Mouse (Mus musculus): Measurements from ENCODE around the gene Ywhae. TPM values are rescaled to one million over a fixed set of nuclear protein-coding genes. Genes with fewer than 3 reads are reported as not detected.

The Ywhae gene
- total and polyA plus RNA-seq, 3 experiments = 129 to 1,436 (median 421) TPM

- Histone ChIP-seq H3K4me3 (replicated peaks in 1 of 3; ENCODE audit: low read depth in 2 of 3, low read length in 2 of 3, poor library complexity in 1 of 3) (no peak overlapping the region), H3K9me3 (replicated peaks; ENCODE audit: low read length) (peaks cover 3% of the 10 kb centered on the region), H3K36me3 (replicated peaks in 1 of 2; ENCODE audit: control insufficient read depth in 1 of 2, insufficient read depth in 1 of 2, low read length in 1 of 2) (peaks cover 56 to 91% of the 10 kb centered on the region in 2 experiments), H3K9ac (ENCODE audit: insufficient read depth, low read depth) (no peak overlapping the region), H3K4me2 (ENCODE audit: insufficient read depth, low read depth, poor library complexity, severe bottlenecking) (no peak overlapping the region), H3K4me1 (ENCODE audit: control insufficient read depth in 1 of 2, insufficient read depth in 2 of 2) (peaks cover 0 to 5% of the 10 kb centered on the region in 2 experiments; a peak in 1 of 4 replicates), H3K27me3 (replicated peaks) (no peaks in the 10 kb centered on the region), H3K27ac (ENCODE audit: insufficient read depth, low read depth) (no peak overlapping the region), H3K79me2 (replicated peaks; ENCODE audit: control insufficient read depth, extremely low read depth, insufficient read depth, poor library complexity, severe bottlenecking) (peaks cover 5% of the 10 kb centered on the region)
- TF ChIP-seq IRF4 (IDR thresholded peaks at IDR 0.05; ENCODE audit: low read depth, low read length) (no peak), ETS1 (conservative IDR thresholded peaks at IDR 0.05; ENCODE audit: low read depth, low read length) (no peak), RAD21 (IDR thresholded peaks at IDR 0.05; ENCODE audit: low read depth, low read length) (no peak)
- no peak for DNase-seq (ENCODE audit: extremely low read depth)
- in situ Hi-C loops (cut with MboI; ENCODE audit: low pct_ligation_motif_present, low pct_unique_long_range_greater_than_20kb, low sequenced_read_pairs) (no loop called here), dilution Hi-C loops (cut with MboI; ENCODE audit: extremely low pct_ligation_motif_present, extremely low pct_unique_long_range_greater_than_20kb, low sequenced_read_pairs) (no loop called here)
Measured at GRCm38 (mm10) chr11:75702761-75703160, 29.9 kb upstream of the Ywhae start.

DNA sequence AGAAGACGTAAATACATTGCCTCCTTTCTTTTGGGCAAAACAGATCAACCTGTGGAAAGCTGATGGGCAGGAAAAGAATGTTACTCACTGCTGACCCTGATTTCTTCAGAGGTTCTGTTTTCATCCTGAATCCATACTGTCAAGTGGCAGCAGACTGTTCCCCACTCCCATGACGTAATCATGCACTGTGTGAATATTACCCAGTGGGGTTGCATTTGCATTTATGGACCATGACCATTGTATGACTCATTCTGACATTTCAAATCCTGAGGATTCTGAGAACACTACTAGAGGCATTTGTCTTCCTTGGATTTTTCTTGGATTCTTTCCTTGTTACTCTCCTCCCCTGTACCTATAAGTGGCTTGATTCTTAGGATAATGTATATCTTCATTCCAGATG is 28.9 kb upstream of the Ywhae start:
- peaks cover 5% of the 10 kb centered on the region; the same call in 1 of the 2 replicates for H3K79me2 ChIP-seq (replicated peaks; ENCODE audit: control insufficient read depth, extremely low read depth, insufficient read depth, poor library complexity, severe bottlenecking)
- no peak for TF ChIP-seq CHD1 (IDR thresholded peaks at IDR 0.05; ENCODE audit: low read depth, low read length)
- TF ChIP-seq GABPA (IDR thresholded peaks at IDR 0.05; ENCODE audit: insufficient replicate concordance, low read depth, low read length) = no peak
- TF ChIP-seq MYC (IDR thresholded peaks at IDR 0.05; ENCODE audit: low read depth, low read length) = no peak
- TF ChIP-seq NRF1 (IDR thresholded peaks at IDR 0.05; ENCODE audit: low read depth, low read length) = no peak
- no peak for TF ChIP-seq ZMIZ1 (IDR thresholded peaks at IDR 0.05; ENCODE audit: low read depth, low read length)
- no peak for TF ChIP-seq UBTF (IDR thresholded peaks at IDR 0.05; ENCODE audit: low read depth, low read length)
- no peak for TF ChIP-seq MAX (IDR thresholded peaks at IDR 0.05; ENCODE audit: low read length)
- TF ChIP-seq POLR2A (IDR thresholded peaks at IDR 0.05; ENCODE audit: low read depth, low read length) = no peak
- TF ChIP-seq ZC3H11A (IDR thresholded peaks at IDR 0.05; ENCODE audit: low read depth, low read length) = no peak
- no peak for TF ChIP-seq HCFC1 (IDR thresholded peaks at IDR 0.05; ENCODE audit: low read depth, low read length)
- TF ChIP-seq CTCF (conservative IDR thresholded peaks at IDR 0.05 in 1 of 2, IDR thresholded peaks at IDR 0.05 in 1 of 2; ENCODE audit: low read depth in 2 of 2, low read length in 2 of 2) = no peak
- no peak for TF ChIP-seq E2F4 (IDR thresholded peaks at IDR 0.05; ENCODE audit: insufficient replicate concordance, low read depth, low read length)
- no peak for TF ChIP-seq EP300 (IDR thresholded peaks at IDR 0.05; ENCODE audit: low read length)
- no peak for TF ChIP-seq ZKSCAN1 (IDR thresholded peaks at IDR 0.05; ENCODE audit: borderline replicate concordance, low read depth, low read length)
- TF ChIP-seq MAZ (IDR thresholded peaks at IDR 0.05; ENCODE audit: low read depth, low read length) = no peak
- no peak for TF ChIP-seq USF2 (conservative IDR thresholded peaks at IDR 0.05; ENCODE audit: low read depth, low read length)
- TF ChIP-seq TBP (conservative IDR thresholded peaks at IDR 0.05; ENCODE audit: low read depth, low read length) = no peak
- H3K27me3 ChIP-seq (replicated peaks) = no peaks in the 10 kb centered on the region
- dilution Hi-C loops (cut with MboI; ENCODE audit: extremely low pct_ligation_motif_present, extremely low pct_unique_long_range_greater_than_20kb, low sequenced_read_pairs) (no loop called here), in situ Hi-C loops (cut with MboI; ENCODE audit: low pct_ligation_motif_present, low pct_unique_long_range_greater_than_20kb, low sequenced_read_pairs) (no loop called here)
- peaks cover 47 to 83% of the 10 kb centered on the region in 2 experiments for H3K36me3 ChIP-seq (replicated peaks in 1 of 2; ENCODE audit: control insufficient read depth in 1 of 2, insufficient read depth in 1 of 2, low read length in 1 of 2)
- no peak overlapping the region for H3K4me3 ChIP-seq (replicated peaks in 1 of 3; ENCODE audit: low read depth in 2 of 3, low read length in 2 of 3, poor library complexity in 1 of 3)
- no peak overlapping the region for H3K27ac ChIP-seq (ENCODE audit: insufficient read depth, low read depth)
- DNase-seq (ENCODE audit: extremely low read depth) = no peak
- H3K4me1 ChIP-seq (ENCODE audit: control insufficient read depth in 1 of 2, insufficient read depth in 2 of 2) = peaks cover 0 to 5% of the 10 kb centered on the region in 2 experiments; a peak in 1 of 4 replicates
- H3K9ac ChIP-seq (ENCODE audit: insufficient read depth, low read depth) = no peak overlapping the region
- no peak overlapping the region for H3K4me2 ChIP-seq (ENCODE audit: insufficient read depth, low read depth, poor library complexity, severe bottlenecking)
- H3K9me3 ChIP-seq (replicated peaks; ENCODE audit: low read length) = peaks cover 3% of the 10 kb centered on the region

Data from CH12.LX (cell line).